Mouse (Mus musculus): ENCODE measurements around the gene Eif3i.

The Eif3i gene

GRCm38 (mm10) chr4:129620419-129621282 lies 20.2 kb upstream of the Eif3i start:
- DNase-seq (ENCODE audit: extremely low spot score, low spot score): no peak

GRCm38 (mm10) chr4:129618786-129619691 lies 18.6 kb upstream of the Eif3i start, which contains the start of gene Iqcc:
Iqcc (minus strand) TSS chr4:129619099.
- DNase-seq (ENCODE audit: extremely low spot score, low spot score): peak; percentile 90

- no peak for DNase-seq (ENCODE audit: extremely low spot score, low spot score)
Measured at GRCm38 (mm10) chr4:129618031-129618430, 17.6 kb upstream of the Eif3i start.

DNA sequence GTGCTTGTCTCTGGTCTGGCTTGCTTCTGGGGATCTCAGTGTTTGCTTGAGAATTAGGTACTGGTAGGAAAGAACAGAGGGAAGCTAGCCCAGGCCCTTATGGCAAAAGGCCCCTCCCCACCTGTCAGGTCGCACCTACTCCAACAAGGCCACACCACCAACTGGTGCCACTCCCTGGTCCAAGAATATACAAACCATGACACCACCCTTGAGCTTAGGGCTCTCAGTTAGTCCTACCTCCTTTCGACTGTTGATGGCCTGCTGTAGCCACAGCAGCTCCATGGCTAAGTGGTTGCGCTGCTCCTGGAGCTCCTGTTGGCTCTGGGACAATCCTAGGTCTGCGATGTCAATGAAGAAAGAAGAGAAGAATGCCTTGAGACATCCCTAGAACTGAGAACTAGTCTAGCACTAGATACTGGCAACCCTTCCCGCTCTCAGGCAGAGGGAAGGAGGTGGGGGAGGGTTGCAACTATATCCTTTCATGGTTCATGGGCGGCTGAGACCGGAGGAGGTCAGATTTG lies 16.7 kb upstream of the Eif3i start:
- DNase-seq (ENCODE audit: extremely low spot score, low spot score): no peak

DNA sequence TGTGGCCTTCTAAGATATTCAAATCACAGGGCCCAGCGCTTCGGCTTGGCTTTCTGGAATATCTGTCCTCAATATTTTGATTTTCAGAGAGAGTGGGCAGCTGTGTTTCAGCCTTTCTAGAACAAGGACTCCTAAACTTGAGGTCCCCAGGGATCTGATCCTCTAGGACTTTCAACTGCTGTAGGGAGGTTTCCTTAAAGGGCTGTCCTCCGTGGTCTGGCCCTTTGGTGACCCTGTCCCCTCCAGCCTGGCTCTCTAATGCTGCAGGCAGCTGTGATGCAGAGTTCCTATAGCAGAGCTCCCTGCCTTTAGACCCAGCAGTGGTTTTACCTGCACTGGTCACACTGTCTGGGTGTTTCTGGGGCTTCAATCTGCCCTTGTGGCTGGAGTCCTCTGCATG lies 16.2 kb upstream of the Eif3i start:
- no peak for DNase-seq (ENCODE audit: extremely low spot score, low spot score)

- DNase-seq (ENCODE audit: extremely low spot score, low spot score): no peak
Measured at GRCm38 (mm10) chr4:129615801-129616290, 15.4 kb upstream of the Eif3i start.

DNA sequence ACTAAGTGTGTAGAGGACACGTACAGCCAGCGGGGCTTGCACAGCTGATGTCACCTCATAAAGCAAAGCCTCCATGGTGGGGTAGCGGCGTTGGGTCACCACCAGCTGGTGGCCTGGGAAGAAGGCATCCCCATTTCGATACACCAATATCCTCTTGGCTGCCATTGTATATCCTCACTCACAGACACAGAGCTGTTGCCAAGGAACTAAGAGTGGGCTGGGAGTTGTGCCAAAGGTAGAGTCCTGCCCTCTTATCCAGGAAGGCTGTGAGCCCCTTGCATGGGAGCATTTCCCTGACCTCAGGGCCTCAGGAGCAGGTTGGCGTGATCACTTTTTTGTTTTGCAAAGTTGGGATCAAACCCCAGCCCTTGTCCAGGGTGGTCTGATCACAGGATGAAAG lies 13.6 kb upstream of the Eif3i start, which contains the start of gene Dcdc2b:
Gene Dcdc2b, minus strand, starts transcription at position 165 of the 400 bp plus-strand sequence.
- DNase-seq (ENCODE audit: extremely low spot score, low spot score): no peak

- DNase-seq (ENCODE audit: extremely low spot score, low spot score): no peak
Measured at GRCm38 (mm10) chr4:129610472-129610871, 10.0 kb upstream of the Eif3i start.

DNA sequence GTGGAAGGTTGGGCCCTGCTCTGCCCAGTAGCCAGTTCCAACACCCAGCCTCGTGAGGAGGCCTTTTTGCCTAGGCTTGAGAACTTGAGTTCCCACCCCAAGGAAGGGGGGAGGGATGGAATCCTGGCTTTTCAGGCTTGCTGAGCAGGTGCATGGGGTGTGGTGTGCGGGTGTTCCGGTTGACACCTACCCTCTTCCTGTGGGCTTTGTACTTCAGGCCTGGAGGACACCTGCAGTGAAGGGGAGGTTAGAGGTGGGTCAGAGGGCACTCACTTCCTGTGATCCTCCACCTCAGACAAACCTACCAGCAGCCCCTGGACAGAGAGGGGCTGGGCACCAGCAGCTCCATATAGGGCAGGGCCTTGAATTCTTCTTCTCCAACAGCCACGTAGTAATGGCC lies 9.6 kb upstream of the Eif3i start:
- no peak for DNase-seq (ENCODE audit: extremely low spot score, low spot score)

GRCm38 (mm10) chr4:129609139-129609631 lies 8.7 kb upstream of the Eif3i start:
- DNase-seq (ENCODE audit: extremely low spot score, low spot score): no peak

- DNase-seq (ENCODE audit: extremely low spot score, low spot score): peak; percentile 84
Measured at GRCm38 (mm10) chr4:129608426-129609025, 8.1 kb upstream of the Eif3i start.

GRCm38 (mm10) chr4:129588865-129589264 lies 11.6 kb downstream of the Eif3i start:
- no peak for DNase-seq (ENCODE audit: extremely low spot score, low spot score)

- no peak for DNase-seq (ENCODE audit: extremely low spot score, low spot score)
Measured at GRCm38 (mm10) chr4:129586943-129587342, 13.5 kb downstream of the Eif3i start.

DNA sequence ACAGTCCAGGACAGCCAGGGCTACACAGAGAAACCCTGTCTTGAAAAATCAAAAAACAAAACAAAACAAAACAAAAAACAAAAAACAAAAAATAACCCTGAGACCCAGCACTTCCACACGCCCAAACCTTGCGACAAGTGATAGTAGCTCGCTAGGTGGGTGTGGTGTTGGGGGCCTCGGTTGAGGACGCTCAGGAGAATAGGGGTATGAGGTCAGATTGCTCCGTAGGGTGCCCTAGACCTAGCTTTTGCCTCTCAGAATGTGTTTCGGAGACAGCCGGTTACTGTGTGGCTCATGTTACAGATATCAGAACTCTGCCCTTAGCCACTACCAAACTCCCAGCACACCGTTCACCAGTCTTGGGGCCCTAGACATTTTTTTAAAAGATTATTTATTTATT lies 14.7 kb downstream of the Eif3i start:
- DNase-seq (ENCODE audit: extremely low spot score, low spot score): no peak

- DNase-seq (ENCODE audit: extremely low spot score, low spot score): peak; percentile 86
Measured at GRCm38 (mm10) chr4:129584884-129585608, 15.4 kb downstream of the Eif3i start.

- no peak for DNase-seq (ENCODE audit: extremely low spot score, low spot score)
Measured at GRCm38 (mm10) chr4:129584370-129584769, 16.1 kb downstream of the Eif3i start.

DNA sequence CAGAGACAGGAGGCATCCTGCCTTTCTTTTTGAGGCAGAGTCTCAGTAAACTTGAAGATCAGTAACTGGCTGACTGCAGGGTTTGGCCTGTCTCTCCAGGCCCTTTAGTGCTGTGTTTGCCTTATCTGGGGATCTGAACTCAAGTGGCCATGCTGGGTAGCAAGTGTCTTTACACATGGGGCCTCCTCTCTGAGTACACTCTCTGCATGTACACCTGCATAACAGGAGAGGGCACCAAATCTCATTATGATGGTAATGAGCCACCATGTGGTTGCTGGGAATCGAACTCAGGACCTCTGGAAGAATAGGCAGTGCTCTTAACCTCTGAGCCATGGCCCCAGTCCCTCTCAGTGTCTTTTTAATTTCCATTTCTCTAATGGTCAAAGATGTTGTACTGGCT lies 18.2 kb downstream of the Eif3i start:
- DNase-seq (ENCODE audit: extremely low spot score, low spot score): no peak

DNA sequence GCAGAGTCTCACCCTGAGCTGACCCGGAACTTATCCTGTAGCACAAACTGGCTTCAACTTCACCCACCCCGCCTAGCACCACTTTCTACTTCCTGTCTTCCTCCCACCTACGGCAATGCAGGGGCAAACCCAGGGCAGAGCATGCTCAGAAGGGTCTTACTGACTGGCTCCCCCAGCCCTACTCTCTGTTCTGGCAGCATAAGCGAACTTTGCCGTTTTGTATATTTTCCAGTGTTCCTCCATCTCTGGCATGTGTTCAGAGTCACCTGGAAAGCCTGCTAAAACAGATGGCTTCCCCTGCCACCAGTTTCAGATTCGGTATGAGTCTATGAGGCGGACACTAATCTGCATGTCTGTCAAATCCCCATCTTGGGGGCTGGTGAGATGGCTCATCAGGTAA lies 20.1 kb downstream of the Eif3i start:
- DNase-seq (ENCODE audit: extremely low spot score, low spot score): no peak

GRCm38 (mm10) chr4:129578466-129578865 lies 22.0 kb downstream of the Eif3i start, which contains the start of gene Fam167b:
Fam167b (minus strand) TSS chr4:129578549.
- no peak for DNase-seq (ENCODE audit: extremely low spot score, low spot score)

DNA sequence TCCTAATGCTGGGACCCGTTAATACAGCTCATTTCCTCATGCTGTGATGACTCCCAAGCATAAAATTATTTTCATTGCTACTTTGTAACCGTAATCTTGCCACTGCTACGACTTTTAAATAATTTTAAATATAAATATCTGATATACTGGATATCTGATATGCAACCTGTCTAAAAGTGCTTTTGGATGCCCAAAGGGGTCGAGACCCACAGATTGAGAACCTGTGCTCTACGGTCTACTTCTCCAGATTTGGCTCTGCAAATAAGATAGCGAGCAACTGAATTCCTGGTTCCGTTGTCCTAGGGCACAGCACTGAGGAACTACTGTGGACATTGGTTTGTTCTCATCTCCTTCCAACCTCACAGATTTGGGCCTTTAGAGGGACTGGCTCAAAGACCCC lies 22.8 kb downstream of the Eif3i start:
- DNase-seq (ENCODE audit: extremely low spot score, low spot score): no peak
